Mouse (Mus musculus): ENCODE results near the gene Slc44a2. TPM values are rescaled to one million over a fixed set of nuclear protein-coding genes. Genes with fewer than 3 reads are reported as not detected.

The Slc44a2 gene
- polyA plus RNA-seq, 1 experiment from 2014 or later = 74.4 TPM

GRCm38 (mm10) chr9:21324269-21324668 lies 3.8 kb downstream of the Slc44a2 start:
- Histone ChIP-seq H3K4me3 (ENCODE audit: low read length) (no peak overlapping the region), H3K9ac (ENCODE audit: low read length) (no peak overlapping the region), H3K4me2 (ENCODE audit: low read depth, low read length) (no peak overlapping the region), H3K36me3 (ENCODE audit: control insufficient read depth, insufficient read depth) (peaks cover 2% of the 10 kb centered on the region; the same call in 1 of the 2 replicates), H3K4me1 (ENCODE audit: control insufficient read depth, insufficient read depth, low read length) (peaks cover 36% of the 10 kb centered on the region), H3K27me3 (ENCODE audit: control insufficient read depth, insufficient read depth, low read length) (no peaks in the 10 kb centered on the region), H3K9me3 (replicated peaks; ENCODE audit: control insufficient read depth, low read length) (no peaks in the 10 kb centered on the region; the same call in 1 of the 2 replicates), H3K27ac (ENCODE audit: low read length) (no peak overlapping the region)
- WGBS = 68% methylated on average over 11 of the region's 11 CpGs
- ATAC-seq (replicated peaks; ENCODE audit: extremely low read depth, insufficient read depth, low FRiP score) = no peak

DNA sequence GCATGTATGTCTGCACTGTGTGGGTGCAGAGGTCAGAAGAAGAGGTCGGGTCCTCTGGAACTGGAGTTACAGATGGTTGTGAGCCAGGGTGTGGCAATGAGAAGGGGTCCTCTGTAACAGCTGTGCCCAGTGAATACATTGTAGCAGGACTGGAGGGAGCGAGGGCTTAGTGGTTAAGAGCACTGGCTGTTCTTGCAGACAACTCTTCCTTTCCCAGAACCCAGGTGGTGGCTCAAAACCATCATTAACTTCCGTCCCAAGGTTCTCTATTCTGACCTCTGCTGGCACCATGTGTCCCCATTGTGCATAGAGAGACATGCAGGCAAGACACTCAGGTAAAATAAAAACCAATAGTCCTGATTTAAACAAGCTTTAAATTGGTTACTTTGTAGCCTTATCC lies 7.1 kb downstream of the Slc44a2 start:
- 62% methylated on average over 3 of the region's 3 CpGs for WGBS
- Histone ChIP-seq H3K27me3 (ENCODE audit: control insufficient read depth, insufficient read depth, low read length) (no peaks in the 10 kb centered on the region), H3K27ac (ENCODE audit: low read length) (peak overlapping the region; percentile 73; the same call in 1 of the 2 replicates), H3K9me3 (replicated peaks; ENCODE audit: control insufficient read depth, low read length) (no peaks in the 10 kb centered on the region), H3K4me3 (ENCODE audit: low read length) (no peak overlapping the region), H3K36me3 (ENCODE audit: control insufficient read depth, insufficient read depth) (peaks cover 2% of the 10 kb centered on the region; the same call in 1 of the 2 replicates), H3K9ac (ENCODE audit: low read length) (no peak overlapping the region), H3K4me1 (ENCODE audit: control insufficient read depth, insufficient read depth, low read length) (peaks cover 46% of the 10 kb centered on the region), H3K4me2 (ENCODE audit: low read depth, low read length) (no peak overlapping the region)
- no peak for ATAC-seq (replicated peaks; ENCODE audit: extremely low read depth, insufficient read depth, low FRiP score)

- no peak overlapping the region for H3K9ac ChIP-seq (ENCODE audit: low read length)
- peaks cover 48% of the 10 kb centered on the region for H3K4me1 ChIP-seq (ENCODE audit: control insufficient read depth, insufficient read depth, low read length)
- no peak overlapping the region for H3K4me2 ChIP-seq (ENCODE audit: low read depth, low read length)
- H3K27me3 ChIP-seq (ENCODE audit: control insufficient read depth, insufficient read depth, low read length) = no peaks in the 10 kb centered on the region
- WGBS = 74% methylated on average over 3 of the region's 3 CpGs
- H3K4me3 ChIP-seq (ENCODE audit: low read length) = no peak overlapping the region
- H3K36me3 ChIP-seq (ENCODE audit: control insufficient read depth, insufficient read depth) = peaks cover 2% of the 10 kb centered on the region; the same call in 1 of the 2 replicates
- H3K27ac ChIP-seq (ENCODE audit: low read length) = peak overlapping the region; percentile 83
- ATAC-seq (replicated peaks; ENCODE audit: extremely low read depth, insufficient read depth, low FRiP score) = 0 out of 2 replicates have a peak, but pooled peaks have one; percentile 29
- H3K9me3 ChIP-seq (replicated peaks; ENCODE audit: control insufficient read depth, low read length) = no peaks in the 10 kb centered on the region
Observed at GRCm38 (mm10) chr9:21328041-21328440, 7.5 kb downstream of the Slc44a2 start.

- H3K27ac ChIP-seq (ENCODE audit: low read length) = peak overlapping the region; percentile 83
- H3K4me3 ChIP-seq (ENCODE audit: low read length) = no peak overlapping the region
- H3K4me1 ChIP-seq (ENCODE audit: control insufficient read depth, insufficient read depth, low read length) = peaks cover 45% of the 10 kb centered on the region
- no peaks in the 10 kb centered on the region for H3K27me3 ChIP-seq (ENCODE audit: control insufficient read depth, insufficient read depth, low read length)
- no peak overlapping the region for H3K9ac ChIP-seq (ENCODE audit: low read length)
- peak overlapping the region; percentile 15; the same call in 1 of the 2 replicates for H3K4me2 ChIP-seq (ENCODE audit: low read depth, low read length)
- peak; percentile 51 for ATAC-seq (replicated peaks; ENCODE audit: extremely low read depth, insufficient read depth, low FRiP score)
- H3K9me3 ChIP-seq (replicated peaks; ENCODE audit: control insufficient read depth, low read length) = no peaks in the 10 kb centered on the region
- peaks cover 2% of the 10 kb centered on the region; the same call in 1 of the 2 replicates for H3K36me3 ChIP-seq (ENCODE audit: control insufficient read depth, insufficient read depth)
- 31% methylated on average over 4 of the region's 5 CpGs for WGBS
Observed at GRCm38 (mm10) chr9:21329041-21329440, 8.5 kb downstream of the Slc44a2 start.

DNA sequence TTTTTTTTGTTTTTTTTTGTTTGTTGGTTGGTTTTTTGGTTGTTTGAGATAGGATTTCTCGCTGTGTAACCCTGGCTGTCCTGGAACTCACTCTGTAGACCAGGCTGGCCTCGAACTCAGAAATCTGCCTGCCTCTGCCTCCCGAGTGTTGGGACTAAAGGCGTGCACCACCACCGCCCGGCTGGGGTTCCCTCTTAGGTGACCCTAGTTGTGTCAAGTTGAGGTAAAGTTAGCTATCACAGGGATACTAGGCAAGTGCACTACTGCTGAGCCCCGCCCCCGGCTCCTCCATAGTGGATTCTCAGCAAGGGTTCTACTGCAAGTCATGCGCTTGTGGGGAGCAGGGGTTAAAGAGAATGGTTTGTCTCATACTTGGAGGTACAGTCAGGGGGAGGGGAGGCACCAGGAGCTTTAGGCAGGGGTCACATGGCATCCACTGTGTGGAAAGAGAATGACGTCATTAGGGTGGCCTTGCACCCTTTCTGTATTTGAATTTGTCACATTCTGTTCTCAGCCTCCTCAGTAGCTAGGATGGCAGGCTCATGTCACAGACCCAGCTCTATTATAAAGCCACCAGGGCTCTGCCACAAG lies 9.3 kb downstream of the Slc44a2 start:
- Histone ChIP-seq H3K4me1 (ENCODE audit: control insufficient read depth, insufficient read depth, low read length) (peaks cover 42% of the 10 kb centered on the region), H3K36me3 (ENCODE audit: control insufficient read depth, insufficient read depth) (peaks cover 2% of the 10 kb centered on the region; the same call in 1 of the 2 replicates), H3K27me3 (ENCODE audit: control insufficient read depth, insufficient read depth, low read length) (no peaks in the 10 kb centered on the region), H3K9me3 (replicated peaks; ENCODE audit: control insufficient read depth, low read length) (no peaks in the 10 kb centered on the region), H3K9ac (ENCODE audit: low read length) (no peak overlapping the region), H3K4me3 (ENCODE audit: low read length) (no peak overlapping the region), H3K4me2 (ENCODE audit: low read depth, low read length) (0 out of 2 replicates have a peak overlapping the region, but pooled peaks have one; percentile 5), H3K27ac (ENCODE audit: low read length) (peak overlapping the region; percentile 78)
- 84% methylated on average over 10 of the region's 10 CpGs for WGBS
- ATAC-seq (replicated peaks; ENCODE audit: extremely low read depth, insufficient read depth, low FRiP score) = no peak

DNA sequence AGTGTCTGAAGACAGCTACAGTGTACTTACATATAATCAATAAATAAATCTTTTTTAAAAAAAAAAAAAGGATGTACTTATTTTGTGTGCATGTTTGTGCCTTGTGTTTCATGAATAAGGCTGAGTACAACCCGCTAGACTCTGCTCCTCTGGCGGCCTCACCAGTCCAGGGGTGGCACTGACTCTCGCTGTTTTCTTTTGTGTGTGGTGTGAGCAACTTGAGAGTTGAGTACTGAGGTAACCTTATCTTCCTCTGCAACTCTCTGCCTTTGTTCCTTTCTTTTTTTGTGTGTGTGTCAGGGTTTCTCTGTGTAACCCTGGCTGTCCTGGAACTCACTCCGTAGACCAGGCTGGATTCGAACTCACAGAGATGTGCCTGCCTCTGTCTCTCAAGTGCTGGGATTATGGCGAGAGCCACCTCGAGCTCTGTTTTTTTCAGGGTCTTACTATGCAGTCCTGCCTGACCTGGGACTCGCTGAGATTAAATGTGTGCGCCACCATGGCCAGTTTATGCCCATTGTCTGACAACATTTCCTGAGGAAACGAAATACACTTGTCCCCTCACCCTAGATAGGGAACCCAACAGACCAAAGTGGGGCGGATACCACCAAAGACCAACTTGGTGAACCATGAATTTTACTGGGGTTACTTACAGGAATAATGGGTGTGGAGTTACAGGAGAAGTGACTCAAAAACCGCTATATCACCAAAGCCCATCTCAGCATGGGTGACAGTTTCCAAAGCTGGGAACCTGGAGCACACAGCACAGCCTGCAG lies 11.1 kb downstream of the Slc44a2 start:
- peak overlapping the region; percentile 68 for H3K27ac ChIP-seq (ENCODE audit: low read length)
- H3K27me3 ChIP-seq (ENCODE audit: control insufficient read depth, insufficient read depth, low read length) = no peaks in the 10 kb centered on the region
- no peak overlapping the region for H3K4me2 ChIP-seq (ENCODE audit: low read depth, low read length)
- no peak overlapping the region for H3K4me3 ChIP-seq (ENCODE audit: low read length)
- H3K9me3 ChIP-seq (replicated peaks; ENCODE audit: control insufficient read depth, low read length) = no peaks in the 10 kb centered on the region
- WGBS = 77% methylated on average over 12 of the region's 12 CpGs
- peaks cover 45% of the 10 kb centered on the region for H3K4me1 ChIP-seq (ENCODE audit: control insufficient read depth, insufficient read depth, low read length)
- H3K9ac ChIP-seq (ENCODE audit: low read length) = no peak overlapping the region
- no peak for ATAC-seq (replicated peaks; ENCODE audit: extremely low read depth, insufficient read depth, low FRiP score)
- H3K36me3 ChIP-seq (ENCODE audit: control insufficient read depth, insufficient read depth) = no peaks in the 10 kb centered on the region

- Histone ChIP-seq H3K4me2 (ENCODE audit: low read depth, low read length) (no peak overlapping the region; the same call in 1 of the 2 replicates), H3K36me3 (ENCODE audit: control insufficient read depth, insufficient read depth) (no peaks in the 10 kb centered on the region), H3K4me1 (ENCODE audit: control insufficient read depth, insufficient read depth, low read length) (peaks cover 47% of the 10 kb centered on the region), H3K9me3 (replicated peaks; ENCODE audit: control insufficient read depth, low read length) (no peaks in the 10 kb centered on the region), H3K4me3 (ENCODE audit: low read length) (no peak overlapping the region), H3K27ac (ENCODE audit: low read length) (peak overlapping the region; percentile 68), H3K27me3 (ENCODE audit: control insufficient read depth, insufficient read depth, low read length) (no peaks in the 10 kb centered on the region), H3K9ac (ENCODE audit: low read length) (peak overlapping the region; percentile 52; the same call in 1 of the 2 replicates)
- ATAC-seq (replicated peaks; ENCODE audit: extremely low read depth, insufficient read depth, low FRiP score) = no peak
- WGBS = 27% methylated on average over 9 of the region's 9 CpGs
Observed at GRCm38 (mm10) chr9:21332161-21333061, 11.9 kb downstream of the Slc44a2 start.

DNA sequence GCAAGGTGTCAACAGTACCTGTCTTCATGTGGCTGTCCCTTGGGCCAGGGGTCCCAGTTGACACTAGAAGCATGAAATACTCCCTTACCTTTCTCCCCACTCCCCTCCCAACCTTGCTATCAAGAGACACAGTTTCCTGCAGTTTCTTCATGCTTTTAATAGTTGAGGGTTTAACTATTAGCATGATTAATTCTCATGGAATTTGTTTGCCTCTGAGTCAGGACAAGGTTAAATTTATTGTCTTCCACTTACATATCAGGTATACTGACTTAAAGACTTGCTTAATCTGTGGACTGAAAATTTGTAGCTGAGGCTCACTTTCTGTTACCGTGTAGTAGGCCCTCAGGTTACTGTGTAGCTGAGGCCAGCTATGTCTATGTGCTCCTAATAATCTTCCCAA lies 13.0 kb downstream of the Slc44a2 start:
- H3K27ac ChIP-seq (ENCODE audit: low read length) = no peak overlapping the region

More for the DNA sequence above, 13.0 kb downstream of the Slc44a2 start:
- Histone ChIP-seq H3K4me1 (ENCODE audit: control insufficient read depth, insufficient read depth, low read length) (peaks cover 48% of the 10 kb centered on the region), H3K36me3 (ENCODE audit: control insufficient read depth, insufficient read depth) (no peaks in the 10 kb centered on the region), H3K4me2 (ENCODE audit: low read depth, low read length) (no peak overlapping the region), H3K9ac (ENCODE audit: low read length) (no peak overlapping the region), H3K4me3 (ENCODE audit: low read length) (no peak overlapping the region), H3K27me3 (ENCODE audit: control insufficient read depth, insufficient read depth, low read length) (no peaks in the 10 kb centered on the region), H3K9me3 (replicated peaks; ENCODE audit: control insufficient read depth, low read length) (no peaks in the 10 kb centered on the region)
- 74% methylated on average over 1 of the region's 1 CpGs for WGBS
- ATAC-seq (replicated peaks; ENCODE audit: extremely low read depth, insufficient read depth, low FRiP score) = no peak
